Mouse (Mus musculus) intestine, embryonic 15.5 days (tissue): ENCODE data around the gene Ly6g6f. TPM values are rescaled to one million over a fixed set of nuclear protein-coding genes. Genes with fewer than 3 reads are reported as not detected.
A peak's percentile ranks its signal among the peaks of the same experiment; 100 is the strongest.
"Not testable (repeated sequence)": the region's sequence is repeated elsewhere in the genome, so short reads cannot be mapped to it uniquely, and the experiment has no call there.

ENCODE experiments used
- ATAC-seq: fragments of 200-750 bp; cut with Nextera tagmentation; 2 replicates; pipeline ENCODE4 v1.8.0; 2017; ENCODE audit warnings: moderate TSS enrichment, moderate library complexity
- H3K27ac ChIP-seq: fragments of 300-500 bp; sonication (generic); 2 replicates; pipeline ENCODE4 v1.5.1; 2015; ENCODE audit warnings: mild to moderate bottlenecking, inconsistent platforms
- H3K27me3 ChIP-seq: fragments of 300-500 bp; sonication (generic); replicated peaks from 2 replicates; pipeline ENCODE4 v1.6.1; 2015; ENCODE audit warnings: inconsistent platforms
- H3K36me3 ChIP-seq: fragments of 300-500 bp; sonication (generic); 2 replicates; pipeline ENCODE4 v1.6.1; 2015; ENCODE audit warnings: inconsistent platforms
- H3K4me1 ChIP-seq: fragments of 300-500 bp; sonication (generic); replicated peaks from 2 replicates; pipeline ENCODE4 v1.6.1; 2015; ENCODE audit warnings: inconsistent platforms
- H3K4me2 ChIP-seq: fragments of 300-500 bp; sonication (generic); replicated peaks from 2 replicates; pipeline ENCODE4 v1.6.1; 2015; ENCODE audit warnings: mild to moderate bottlenecking, inconsistent platforms
- H3K4me3 ChIP-seq: fragments of 300-500 bp; sonication (generic); replicated peaks from 2 replicates; pipeline ENCODE4 v1.5.1; 2015; ENCODE audit warnings: inconsistent platforms
- H3K9ac ChIP-seq: fragments of 300-500 bp; sonication (generic); 2 replicates; pipeline ENCODE4 v1.6.1; 2015; ENCODE audit warnings: inconsistent platforms
- H3K9me3 ChIP-seq: fragments of 300-500 bp; sonication (generic); 2 replicates; pipeline ENCODE4 v1.6.1; 2016; ENCODE audit warnings: inconsistent platforms
- WGBS: fragments of 180-500 bp; shearing (Covaris S2); methylation state at CpG from one replicate; pipeline ENCODE4 v1.1.7; 2015; 5-methylcytosine and 5-hydroxymethylcytosine counted together
- polyA plus RNA-seq: library from polyadenylated mRNA; unstranded; fragments of >200 nt; fragmentation: Nextera tagmentation; extraction: Ambion mirVana; gene quantifications from 2 replicates; pipeline ENCODE4 v1.2.1, GENCODE M21; 2015

Gene Ly6g6f
- polyA plus RNA-seq, 1 experiment from 2014 or later, result 0.33 TPM

DNA sequence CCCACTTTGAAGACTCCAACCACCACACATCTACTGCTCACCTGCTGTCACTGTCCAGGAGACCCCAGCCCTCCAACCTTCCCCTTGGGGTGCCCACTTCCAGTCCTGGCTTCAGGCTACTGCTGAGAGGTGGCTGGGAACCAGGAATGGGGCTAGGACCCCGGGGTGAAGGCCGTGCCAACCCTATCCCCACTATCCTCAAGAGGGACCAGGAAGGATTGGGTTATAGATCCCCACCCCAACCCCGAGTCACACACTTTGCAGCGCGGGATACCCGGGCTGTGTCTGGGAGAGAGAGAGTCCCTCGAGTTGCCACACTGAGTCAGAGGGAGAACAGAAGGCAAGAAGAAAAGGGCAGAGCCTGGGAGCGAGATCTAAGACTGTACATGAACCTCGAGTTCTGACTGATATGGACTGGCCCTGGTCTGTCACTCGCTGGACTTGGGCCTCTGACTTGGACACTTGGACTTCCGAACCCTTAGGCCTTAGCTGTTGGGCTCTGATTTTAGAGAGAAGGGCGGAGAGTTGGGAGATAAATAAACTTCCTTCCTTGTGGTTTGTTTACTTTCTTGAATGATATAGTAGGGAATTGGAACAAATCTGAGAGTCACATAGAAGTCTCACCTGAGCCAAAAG, 39.0 kb upstream of the Ly6g6f start:
- not testable (repeated sequence) for ATAC-seq, H3K36me3 ChIP-seq, H3K9me3 ChIP-seq, H3K9ac ChIP-seq, H3K4me3 ChIP-seq, H3K4me2 ChIP-seq, H3K27me3 ChIP-seq
- Histone ChIP-seq H3K4me1 (peaks cover 35% of the 10 kb centered on the region), H3K27ac (0 out of 2 replicates have a peak overlapping the region, but pooled peaks have one; percentile 78)
- 83% methylated on average over 12 of the region's 12 CpGs for WGBS

DNA sequence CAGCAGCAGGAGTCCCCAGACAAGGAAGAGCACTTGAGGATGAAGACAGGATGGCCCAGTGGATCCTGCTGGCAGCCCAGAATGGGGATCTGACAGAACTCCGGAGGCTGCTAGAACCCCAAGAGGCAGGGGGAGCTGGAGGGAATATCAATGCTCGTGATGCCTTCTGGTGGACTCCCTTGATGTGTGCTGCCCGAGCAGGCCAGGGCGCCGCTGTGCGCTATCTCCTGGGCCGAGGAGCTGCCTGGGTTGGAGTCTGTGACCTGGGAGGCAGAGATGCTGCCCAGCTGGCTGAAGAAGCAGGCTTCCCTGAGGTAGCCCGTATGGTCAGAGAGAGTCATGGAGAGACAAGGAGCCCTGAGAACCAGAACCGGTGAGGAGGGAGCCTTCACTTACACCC, 37.9 kb upstream of the Ly6g6f start:
- H3K4me1 ChIP-seq, result peaks cover 35% of the 10 kb centered on the region
- H3K27me3 ChIP-seq, H3K4me2 ChIP-seq, H3K4me3 ChIP-seq, H3K9ac ChIP-seq, H3K9me3 ChIP-seq, H3K27ac ChIP-seq, ATAC-seq: not testable (repeated sequence)
- peaks cover 12% of the 10 kb centered on the region for H3K36me3 ChIP-seq
- WGBS, result 95% methylated on average over 9 of the region's 9 CpGs

DNA sequence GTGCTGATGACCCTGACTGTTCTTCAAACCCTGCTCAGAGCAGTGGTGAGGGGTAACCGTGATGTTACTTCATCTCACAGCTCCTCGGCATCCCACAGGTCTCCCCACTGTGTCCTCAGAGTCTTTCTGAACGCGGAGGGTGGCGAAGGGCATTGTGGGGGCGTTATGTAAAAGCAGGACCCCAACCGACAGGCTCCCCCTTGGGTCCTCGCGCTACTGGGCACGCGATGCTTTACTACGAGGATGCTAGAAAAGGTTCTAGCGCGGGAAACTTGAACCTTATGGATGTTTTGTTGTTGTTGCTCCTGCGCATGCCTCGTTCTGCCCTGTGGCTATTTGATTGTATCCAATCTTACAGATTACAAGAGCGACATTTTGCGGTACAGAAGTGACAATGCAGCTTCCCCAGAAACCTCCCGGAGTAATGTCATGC, 36.5 kb upstream of the Ly6g6f start, which contains the start of gene Csnk2b:
Csnk2b (minus strand) TSS at position 183 of the 433 bp plus-strand sequence.
- under 1% methylated on average over 19 of the region's 19 CpGs for WGBS
- H3K27me3 ChIP-seq, result no peaks in the 10 kb centered on the region
- ATAC-seq, result no peak
- peak within 1 kb of the TSS; percentile 89 for H3K27ac ChIP-seq
- peaks cover 18% of the 10 kb centered on the region for H3K36me3 ChIP-seq
- H3K4me2 ChIP-seq, result peak within 1 kb of the TSS; percentile 94
- no peaks in the 10 kb centered on the region for H3K9me3 ChIP-seq
- peaks cover 25% of the 10 kb centered on the region for H3K4me1 ChIP-seq
- peak within 1 kb of the TSS; percentile 84 for H3K9ac ChIP-seq
- H3K4me3 ChIP-seq, result peak within 1 kb of the TSS; percentile 68

DNA sequence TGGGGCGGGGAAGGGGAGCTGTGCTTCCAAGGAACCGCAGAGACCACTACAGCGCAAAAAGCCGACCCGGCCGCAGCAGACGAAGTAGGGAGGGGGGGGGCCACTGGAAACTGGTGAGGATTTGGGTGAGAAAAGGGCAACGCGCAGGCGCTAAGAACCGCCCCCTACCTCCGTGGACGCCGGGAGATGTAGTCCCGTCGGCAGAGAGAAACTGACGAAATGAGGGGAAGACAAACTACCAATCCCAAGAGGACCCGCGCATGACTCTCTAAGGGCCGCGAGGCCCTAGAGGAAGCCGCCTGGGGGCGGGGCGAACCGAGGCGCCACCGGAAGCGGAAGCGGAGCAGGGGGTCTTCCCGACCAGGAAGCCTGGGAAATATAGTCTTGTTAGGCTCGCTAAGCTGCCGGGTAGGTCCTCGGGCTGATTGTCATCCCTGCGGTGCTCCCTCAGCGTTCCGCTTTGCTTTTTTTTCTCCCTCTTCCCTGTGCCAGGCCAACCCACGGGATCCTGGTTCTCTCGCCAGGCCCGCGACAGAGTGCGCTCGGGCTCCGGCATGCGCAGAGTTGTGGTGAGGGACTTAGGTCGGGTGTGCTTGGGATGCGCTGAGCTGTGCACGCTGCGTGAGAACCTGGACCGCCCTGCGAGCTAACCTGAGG, 35.9 kb upstream of the Ly6g6f start, which contains the start of gene Gpank1:
Gpank1 (plus strand) TSS at position 313 of the 657 bp plus-strand sequence.
- Histone ChIP-seq H3K9ac (peak within 1 kb of the TSS; percentile 84), H3K4me2 (peak within 1 kb of the TSS; percentile 94), H3K4me1 (peaks cover 21% of the 10 kb centered on the region), H3K36me3 (peaks cover 20% of the 10 kb centered on the region), H3K4me3 (peak within 1 kb of the TSS; percentile 68), H3K27ac (peak within 1 kb of the TSS; percentile 89), H3K27me3 (no peaks in the 10 kb centered on the region), H3K9me3 (no peaks in the 10 kb centered on the region)
- WGBS, result under 1% methylated on average over 50 of the region's 50 CpGs
- ATAC-seq, result peak; percentile 95

DNA sequence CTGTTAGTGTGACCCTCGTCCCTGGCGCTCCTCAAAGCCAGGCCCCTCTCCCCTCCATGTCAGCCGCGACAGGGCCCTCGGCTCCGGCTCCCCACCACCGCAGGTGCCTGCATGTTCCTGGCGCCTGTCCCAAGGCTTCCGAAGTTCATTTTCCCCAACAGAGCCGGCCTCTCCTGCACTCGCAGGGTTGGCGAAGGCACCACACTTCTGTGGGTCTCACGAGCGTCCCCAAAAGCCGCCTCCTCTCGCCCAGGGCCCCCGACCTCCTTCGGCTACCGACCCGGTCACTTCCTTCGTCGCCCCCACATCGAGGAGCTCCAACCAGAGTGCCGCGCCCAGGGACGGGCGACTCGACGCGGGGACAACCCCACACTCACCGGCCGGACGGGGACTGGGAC, 35.3 kb upstream of the Ly6g6f start:
- WGBS, result 0% methylated on average over 33 of the region's 33 CpGs
- no peak; the same call in 1 of the 2 replicates for ATAC-seq
- no peaks in the 10 kb centered on the region for H3K27me3 ChIP-seq
- peak overlapping the region; percentile 64 for H3K27ac ChIP-seq
- peaks cover 21% of the 10 kb centered on the region for H3K4me1 ChIP-seq
- H3K36me3 ChIP-seq, result peaks cover 24% of the 10 kb centered on the region
- H3K4me2 ChIP-seq, result peak overlapping the region; percentile 94
- H3K9ac ChIP-seq, result peak overlapping the region; percentile 84
- H3K9me3 ChIP-seq, result no peaks in the 10 kb centered on the region
- H3K4me3 ChIP-seq, result peak overlapping the region; percentile 68

DNA sequence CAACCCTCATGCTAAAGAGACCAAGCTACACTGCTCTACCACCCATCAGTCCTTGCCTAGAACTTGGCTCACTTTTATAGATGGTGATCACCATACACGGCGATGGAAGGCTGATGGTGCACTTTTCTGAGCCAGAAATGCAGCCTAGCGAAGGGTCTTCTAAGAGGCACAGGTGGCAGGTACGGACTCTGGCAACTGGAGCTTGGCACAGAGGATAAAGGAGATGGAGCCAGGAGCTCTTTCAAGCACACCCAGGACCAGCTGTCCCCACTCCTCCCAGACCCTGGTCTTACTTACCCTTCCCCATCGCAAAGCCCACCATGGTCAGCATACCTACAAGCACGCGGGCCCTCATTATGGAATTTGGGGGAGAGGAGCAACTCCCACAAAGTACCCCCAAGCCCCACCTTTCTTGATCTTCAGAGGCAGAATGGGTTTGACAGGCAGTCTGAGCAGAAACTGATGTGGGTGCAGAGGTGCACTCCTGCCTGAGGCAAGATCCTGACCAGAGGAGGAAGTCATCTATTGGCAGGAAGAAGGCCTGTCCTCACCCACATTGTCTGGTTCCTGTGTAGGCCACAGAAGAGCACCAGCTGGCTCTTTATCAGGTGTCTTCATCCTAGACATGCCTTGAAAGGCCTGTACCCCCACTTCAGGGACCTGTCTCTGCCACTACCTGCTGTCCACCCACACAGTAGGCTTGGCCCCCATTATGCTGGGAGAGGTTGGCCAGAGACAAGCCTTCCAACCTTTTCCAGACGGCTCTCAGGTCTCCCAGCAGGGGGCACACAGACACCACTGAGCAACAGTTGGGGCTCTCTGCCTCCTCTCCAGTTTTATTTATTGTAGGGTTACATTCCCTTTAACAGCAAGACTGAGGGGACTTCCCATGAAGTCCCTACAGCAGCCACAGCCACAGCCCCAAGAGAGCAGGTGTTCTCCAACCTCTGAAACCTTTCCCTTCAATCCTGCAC, 29.9 kb upstream of the Ly6g6f start, which contains the start of gene Ly6g5b:
Ly6g5b (minus strand) TSS at position 383 of the 974 bp plus-strand sequence.
- Histone ChIP-seq H3K27me3 (no peaks in the 10 kb centered on the region), H3K4me3 (no peak within 1 kb of the TSS), H3K9ac (no peak within 1 kb of the TSS), H3K36me3 (peaks cover 33% of the 10 kb centered on the region), H3K9me3 (no peaks in the 10 kb centered on the region), H3K4me1 (peaks cover 8% of the 10 kb centered on the region), H3K27ac (no peak within 1 kb of the TSS), H3K4me2 (no peak within 1 kb of the TSS)
- ATAC-seq, result no peak
- WGBS, result 87% methylated on average over 8 of the region's 8 CpGs

DNA sequence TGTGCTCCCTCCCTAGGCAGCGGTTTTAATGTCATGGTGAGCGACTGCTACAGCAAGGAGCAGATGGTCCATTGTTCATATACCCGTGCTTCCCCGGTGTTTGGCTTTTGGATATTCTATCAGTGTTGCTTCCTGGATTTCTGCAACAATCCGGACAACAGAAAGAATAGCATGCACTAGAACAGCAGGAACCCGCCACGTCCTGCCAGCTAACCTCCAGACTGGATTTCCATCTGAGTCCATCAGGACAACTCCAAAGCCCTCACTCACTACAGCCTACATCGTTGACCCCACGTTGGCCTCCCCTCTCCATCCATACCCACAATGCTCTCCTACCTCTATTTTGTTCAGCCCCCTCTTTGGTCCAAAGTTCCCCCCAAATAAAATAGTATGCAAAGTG, 26.4 kb upstream of the Ly6g6f start:
- 82% methylated on average over 9 of the region's 9 CpGs for WGBS
- H3K4me2 ChIP-seq, result no peak overlapping the region

DNA sequence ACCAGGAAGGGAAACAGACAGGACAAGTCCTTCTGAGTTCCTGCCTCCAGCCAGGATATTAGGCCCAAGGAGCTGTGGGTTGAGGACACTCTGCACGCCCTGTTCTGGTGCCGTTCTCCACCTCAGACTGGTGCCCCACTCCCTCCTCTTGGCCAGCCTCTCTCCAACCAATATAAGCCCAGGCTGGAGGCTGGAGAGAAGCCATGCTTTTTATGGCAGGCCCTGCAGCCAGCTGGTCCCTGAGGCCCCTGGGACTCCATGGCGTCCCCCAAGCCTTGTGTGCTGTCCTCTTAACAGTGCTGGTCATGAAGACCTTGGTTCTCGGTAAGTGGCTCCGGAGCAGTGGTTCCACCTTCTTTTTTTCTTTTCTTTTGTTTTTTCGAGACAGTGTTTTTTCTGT, 22.7 kb upstream of the Ly6g6f start, which contains the start of gene Ly6g5c:
Ly6g5c (plus strand) TSS at position 183 of the 400 bp plus-strand sequence.
- Histone ChIP-seq H3K36me3 (no peaks in the 10 kb centered on the region), H3K4me2 (no peak within 1 kb of the TSS), H3K27ac (no peak within 1 kb of the TSS), H3K4me3 (no peak within 1 kb of the TSS), H3K27me3 (no peaks in the 10 kb centered on the region), H3K4me1 (peaks cover 11% of the 10 kb centered on the region; the same call in 1 of the 2 replicates), H3K9ac (no peak within 1 kb of the TSS), H3K9me3 (no peaks in the 10 kb centered on the region)
- WGBS, result 82% methylated on average over 6 of the region's 6 CpGs
- ATAC-seq, result no peak

More for the DNA sequence above, 26.4 kb upstream of the Ly6g6f start:
- no peak for ATAC-seq
- H3K36me3 ChIP-seq, result peaks cover 15% of the 10 kb centered on the region; the same call in 1 of the 2 replicates
- no peaks in the 10 kb centered on the region for H3K9me3 ChIP-seq
- H3K27ac ChIP-seq, result no peak overlapping the region
- H3K27me3 ChIP-seq, result no peaks in the 10 kb centered on the region
- H3K9ac ChIP-seq, result no peak overlapping the region
- no peaks in the 10 kb centered on the region for H3K4me1 ChIP-seq
- H3K4me3 ChIP-seq, result no peak overlapping the region

DNA sequence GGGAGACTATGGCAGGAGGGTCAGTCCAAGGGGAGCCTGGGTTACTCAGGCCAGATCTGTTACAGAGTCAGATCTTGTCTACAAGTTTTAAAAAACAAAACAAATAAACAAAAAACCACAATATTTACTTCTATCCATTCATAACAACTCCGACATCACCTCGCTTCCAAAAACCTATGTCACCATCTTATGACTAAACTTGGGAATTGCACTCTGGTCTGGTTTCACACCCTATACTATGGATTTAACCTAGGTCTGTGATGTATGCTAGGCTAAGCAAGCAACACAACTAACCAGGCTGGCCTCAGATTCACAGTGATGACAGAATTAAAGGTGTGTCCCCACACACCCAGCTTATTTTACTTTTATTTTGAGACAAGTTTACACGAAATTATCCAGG, 21.1 kb upstream of the Ly6g6f start:
- Histone ChIP-seq H3K36me3 (peaks cover 7% of the 10 kb centered on the region), H3K27me3 (no peaks in the 10 kb centered on the region), H3K4me2 (no peak overlapping the region), H3K4me1 (peaks cover 22% of the 10 kb centered on the region), H3K9me3 (no peaks in the 10 kb centered on the region), H3K9ac (no peak overlapping the region), H3K27ac (no peak overlapping the region), H3K4me3 (no peak overlapping the region)
- WGBS, result 65% methylated on average over 3 of the region's 3 CpGs
- no peak for ATAC-seq

DNA sequence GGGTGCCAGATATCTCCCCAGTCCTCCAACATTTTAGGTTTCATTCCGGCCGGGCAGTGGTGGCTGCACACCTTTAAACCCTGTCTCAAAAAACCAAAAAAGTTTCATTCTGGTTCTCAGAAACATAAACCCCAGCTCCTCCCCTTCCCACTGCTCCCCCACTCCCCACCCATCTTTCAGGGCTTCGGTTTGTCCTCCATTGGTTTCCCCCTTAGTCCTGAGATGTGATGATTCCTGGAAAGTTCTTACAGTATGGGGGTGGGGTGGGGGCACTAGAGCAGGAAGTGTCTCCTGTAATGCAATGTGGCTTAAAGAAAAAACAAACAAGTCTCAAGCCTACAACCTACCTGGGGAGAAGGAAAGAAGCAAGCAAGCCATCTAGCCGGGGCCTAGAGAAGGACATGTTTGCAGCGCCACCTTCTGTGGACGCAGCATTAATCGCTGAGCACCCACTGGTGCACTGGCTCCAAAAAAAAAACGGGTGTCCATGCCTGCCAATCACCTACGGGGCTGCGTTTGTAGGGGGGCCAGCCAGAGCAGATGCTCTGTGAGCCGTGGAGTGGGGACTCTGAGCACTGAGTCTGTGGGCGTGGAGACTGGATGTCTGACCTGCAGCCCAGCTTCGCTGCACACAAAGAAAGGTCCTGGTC, 20.5 kb upstream of the Ly6g6f start:
- Histone ChIP-seq H3K9ac (no peak overlapping the region), H3K4me2 (0 out of 2 replicates have a peak overlapping the region, but pooled peaks have one; percentile 12), H3K9me3 (no peaks in the 10 kb centered on the region), H3K27me3 (no peaks in the 10 kb centered on the region), H3K36me3 (peaks cover 14% of the 10 kb centered on the region), H3K27ac (no peak overlapping the region), H3K4me3 (no peak overlapping the region), H3K4me1 (peaks cover 24% of the 10 kb centered on the region)
- WGBS, result 29% methylated on average over 13 of the region's 13 CpGs
- no peak for ATAC-seq

DNA sequence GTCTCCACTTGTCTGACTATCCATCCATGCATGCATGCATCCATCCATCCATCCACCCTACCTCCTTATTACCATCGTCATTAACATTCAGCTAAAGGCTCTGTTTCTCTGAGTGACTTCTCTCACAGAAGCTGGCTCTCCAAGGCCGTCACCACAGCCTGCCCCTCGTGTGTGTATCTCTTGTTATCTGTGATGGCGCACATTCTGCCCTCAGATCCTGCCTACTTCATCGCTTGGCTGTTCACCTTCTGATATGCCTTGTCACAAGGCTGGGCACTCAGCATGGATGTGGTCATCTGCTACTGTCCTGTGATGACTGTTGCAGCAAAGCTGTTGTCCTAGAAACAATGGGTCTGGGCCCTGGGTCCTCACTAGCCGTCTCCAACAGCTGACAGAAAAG, 19.3 kb upstream of the Ly6g6f start:
- ATAC-seq, result no peak
- H3K4me2 ChIP-seq, result no peak overlapping the region
- H3K9me3 ChIP-seq, result no peaks in the 10 kb centered on the region
- peaks cover 29% of the 10 kb centered on the region for H3K4me1 ChIP-seq
- 71% methylated on average over 6 of the region's 6 CpGs for WGBS
- peaks cover 20% of the 10 kb centered on the region for H3K36me3 ChIP-seq
- H3K9ac ChIP-seq, result no peak overlapping the region
- no peak overlapping the region for H3K27ac ChIP-seq
- H3K4me3 ChIP-seq, result no peak overlapping the region
- no peaks in the 10 kb centered on the region for H3K27me3 ChIP-seq
